Mouse (Mus musculus): ENCODE results near the gene Itgb1bp2.
A peak's percentile ranks its signal among the peaks of the same experiment; 100 is the strongest.

The Itgb1bp2 gene

GRCm38 (mm10) chrX:101448886-101449475, at the start of gene Itgb1bp2:
Itgb1bp2 (plus strand) TSS chrX:101449088.
- no peak for DNase-seq

- peak; percentile 39 for DNase-seq
Observed at GRCm38 (mm10) chrX:101418946-101419724, 29.8 kb upstream of the Itgb1bp2 start.

- DNase-seq = peak; percentile 92
Observed at GRCm38 (mm10) chrX:101419725-101420699, 28.9 kb upstream of the Itgb1bp2 start.

GRCm38 (mm10) chrX:101420700-101421095, 28.2 kb upstream of the Itgb1bp2 start, which contains the start of gene Zmym3:
Zmym3 (minus strand) TSS chrX:101420849.
- peak; percentile 25 for DNase-seq

- DNase-seq = no peak
Observed at GRCm38 (mm10) chrX:101423462-101423861, 25.4 kb upstream of the Itgb1bp2 start.

- DNase-seq = peak; percentile 14
Observed at GRCm38 (mm10) chrX:101427774-101428173, 21.1 kb upstream of the Itgb1bp2 start.

GRCm38 (mm10) chrX:101428785-101429141, 20.1 kb upstream of the Itgb1bp2 start:
- DNase-seq = peak; percentile 34

GRCm38 (mm10) chrX:101429142-101429949, 19.5 kb upstream of the Itgb1bp2 start, which contains the start of gene Nono:
Nono (plus strand) TSS chrX:101429318.
- peak; percentile 94 for DNase-seq

GRCm38 (mm10) chrX:101429976-101430375, 18.9 kb upstream of the Itgb1bp2 start:
- peak; percentile 43 for DNase-seq

- no peak for DNase-seq
Observed at GRCm38 (mm10) chrX:101451147-101451546, 2.3 kb downstream of the Itgb1bp2 start.

GRCm38 (mm10) chrX:101451591-101451990, 2.7 kb downstream of the Itgb1bp2 start:
- no peak for DNase-seq

- no peak for DNase-seq
Observed at GRCm38 (mm10) chrX:101472202-101472601, 23.3 kb downstream of the Itgb1bp2 start.

- no peak for DNase-seq
Observed at GRCm38 (mm10) chrX:101481604-101482350, 32.9 kb downstream of the Itgb1bp2 start.

GRCm38 (mm10) chrX:101486487-101487152, 37.7 kb downstream of the Itgb1bp2 start:
- peak; percentile 53 for DNase-seq

All from embryo, embryonic 11 days (tissue).